Mouse (Mus musculus) neural tube, embryonic 13.5 days (tissue): Measurements from ENCODE around the gene Olfr1371. TPM values are rescaled to one million over a fixed set of nuclear protein-coding genes. Genes with fewer than 3 reads are reported as not detected.

Experiments used
- ATAC-seq: fragments of 200-750 bp; cut with Nextera tagmentation; 2 replicates; pipeline ENCODE4 v1.8.0; 2017; ENCODE audit warnings: low read depth, mild to moderate bottlenecking, moderate TSS enrichment, moderate library complexity
- H3K27ac ChIP-seq: fragments of 300-500 bp; sonication (generic); replicated peaks from 2 replicates; pipeline ENCODE4 v1.5.1; 2015; ENCODE audit warnings: moderate library complexity, mild to moderate bottlenecking, inconsistent platforms
- H3K27me3 ChIP-seq: fragments of 300-500 bp; sonication (generic); 2 replicates; pipeline ENCODE4 v1.6.1; 2015; ENCODE audit warnings: mild to moderate bottlenecking, inconsistent platforms
- H3K36me3 ChIP-seq: fragments of 300-500 bp; sonication (generic); 2 replicates; pipeline ENCODE4 v1.6.1; 2015; ENCODE audit warnings: mild to moderate bottlenecking, inconsistent platforms
- H3K4me1 ChIP-seq: fragments of 300-500 bp; sonication (generic); replicated peaks from 2 replicates; pipeline ENCODE4 v1.6.1; 2015; ENCODE audit warnings: inconsistent platforms
- H3K4me2 ChIP-seq: fragments of 300-500 bp; sonication (generic); 2 replicates; pipeline ENCODE4 v1.6.1; 2015; ENCODE audit warnings: inconsistent platforms, mild to moderate bottlenecking, moderate library complexity
- H3K4me3 ChIP-seq: fragments of 300-500 bp; sonication (generic); 2 replicates; pipeline ENCODE4 v1.5.1; 2015; ENCODE audit warnings: mild to moderate bottlenecking, inconsistent platforms
- H3K9ac ChIP-seq: fragments of 300-500 bp; sonication (generic); 2 replicates; pipeline ENCODE4 v1.6.1; 2015; ENCODE audit warnings: moderate library complexity, mild to moderate bottlenecking, inconsistent platforms
- H3K9me3 ChIP-seq: fragments of 300-500 bp; sonication (generic); 2 replicates; pipeline ENCODE4 v1.6.1; 2016; ENCODE audit warnings: inconsistent platforms
- WGBS: fragments of 180-500 bp; shearing (Covaris S2); methylation state at CpG from one replicate; pipeline ENCODE4 v1.1.7; 2015; 5-methylcytosine and 5-hydroxymethylcytosine counted together
- polyA plus RNA-seq: library from polyadenylated mRNA; unstranded; fragments of >200 nt; fragmentation: Nextera tagmentation; extraction: Ambion mirVana; gene quantifications from 2 replicates; pipeline ENCODE4 v1.2.1, GENCODE M21; 2015

Olfr1371 gene
- polyA plus RNA-seq, 1 experiment from 2014 or later = not detected

DNA sequence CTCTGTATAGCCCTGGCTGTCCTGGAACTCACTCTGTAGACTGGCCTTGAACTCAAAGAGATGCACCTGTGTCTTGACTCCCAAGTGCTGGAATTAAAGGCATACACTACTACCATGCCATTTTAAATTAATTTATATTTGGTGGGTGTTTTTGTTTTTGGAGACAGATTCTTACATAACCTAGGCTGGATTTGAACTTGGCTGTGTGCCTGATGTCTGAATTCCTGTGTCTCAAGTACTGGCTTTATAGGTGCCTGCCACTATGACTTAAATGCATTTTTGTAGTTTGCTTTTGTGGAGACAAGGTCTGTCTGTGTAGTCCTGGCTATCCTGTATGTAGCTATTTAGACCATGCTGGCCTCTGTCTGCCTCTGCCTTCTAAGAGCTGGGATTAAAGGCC, 20.7 kb upstream of the Olfr1371 start:
- no peak overlapping the region for H3K9ac ChIP-seq
- H3K9me3 ChIP-seq = no peaks in the 10 kb centered on the region
- H3K27me3 ChIP-seq = no peaks in the 10 kb centered on the region
- no peak overlapping the region for H3K4me3 ChIP-seq
- peaks cover 32% of the 10 kb centered on the region for H3K4me1 ChIP-seq
- no peak for ATAC-seq
- H3K4me2 ChIP-seq = peak overlapping the region; percentile 90; the same call in 1 of the 2 replicates
- H3K36me3 ChIP-seq = peaks cover 32% of the 10 kb centered on the region
- H3K27ac ChIP-seq = no peak overlapping the region

DNA sequence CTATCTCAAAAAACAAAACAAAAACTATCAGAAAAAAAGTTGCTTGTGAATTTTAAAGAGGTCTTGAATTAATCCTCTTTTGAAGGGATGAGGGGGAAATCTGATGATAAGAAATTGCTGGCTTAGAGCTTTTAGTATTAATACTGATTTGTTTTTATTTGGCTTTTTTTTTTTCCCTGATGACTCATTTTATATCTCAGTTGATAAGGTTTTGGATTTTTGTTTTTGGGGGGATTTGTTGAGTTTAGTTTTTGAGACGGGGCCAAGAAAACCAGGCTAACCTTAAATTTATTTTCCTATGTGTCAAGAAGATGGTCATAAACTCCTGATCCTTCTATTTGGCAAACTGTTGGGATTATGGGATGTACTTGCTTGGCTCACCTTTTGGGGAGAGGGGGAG, 20.1 kb upstream of the Olfr1371 start:
- H3K4me3 ChIP-seq = no peak overlapping the region; the same call in 1 of the 2 replicates
- peak overlapping the region; percentile 90 for H3K4me2 ChIP-seq
- 100% methylated on average over 1 of the region's 1 CpGs for WGBS
- no peak overlapping the region for H3K9ac ChIP-seq
- peaks cover 27% of the 10 kb centered on the region for H3K36me3 ChIP-seq
- H3K9me3 ChIP-seq = no peaks in the 10 kb centered on the region
- no peak overlapping the region for H3K27ac ChIP-seq
- peaks cover 32% of the 10 kb centered on the region for H3K4me1 ChIP-seq
- H3K27me3 ChIP-seq = no peaks in the 10 kb centered on the region
- no peak for ATAC-seq

DNA sequence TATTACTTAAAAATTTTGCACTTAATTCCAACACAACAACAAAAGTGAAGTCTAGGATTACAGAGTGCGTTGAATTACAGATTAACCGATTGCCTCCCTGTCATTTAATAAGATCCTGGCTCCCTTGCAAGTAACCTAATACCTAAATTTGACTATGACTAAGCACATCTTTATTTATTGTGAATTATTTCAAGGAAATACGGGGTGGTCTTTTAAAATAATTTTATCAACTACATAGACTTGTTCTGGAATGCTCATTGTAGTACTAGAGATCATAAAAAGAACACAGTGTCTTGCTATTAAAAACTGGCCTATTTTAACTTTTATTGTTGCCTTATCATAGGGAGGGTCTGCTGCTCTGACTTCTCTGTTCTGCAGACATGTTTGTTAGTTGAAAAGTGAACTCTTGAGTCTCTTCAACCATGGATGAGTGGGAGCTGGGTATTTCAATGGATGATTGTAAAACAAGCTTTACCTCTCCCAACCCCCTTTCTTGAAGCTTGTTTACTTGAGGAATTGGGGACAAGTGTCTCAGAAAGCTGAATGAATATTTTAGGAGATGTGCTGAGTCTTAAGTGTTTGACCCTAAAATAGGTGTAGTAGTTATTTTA, 19.4 kb upstream of the Olfr1371 start:
- H3K36me3 ChIP-seq = peaks cover 21% of the 10 kb centered on the region
- no peaks in the 10 kb centered on the region for H3K9me3 ChIP-seq
- peak overlapping the region; percentile 98 for H3K4me3 ChIP-seq
- H3K4me2 ChIP-seq = peak overlapping the region; percentile 90
- peaks cover 32% of the 10 kb centered on the region for H3K4me1 ChIP-seq
- peak overlapping the region; percentile 98 for H3K9ac ChIP-seq
- no peak for ATAC-seq
- no peak overlapping the region for H3K27ac ChIP-seq
- no peaks in the 10 kb centered on the region for H3K27me3 ChIP-seq
- WGBS = 50% methylated on average over 3 of the region's 3 CpGs

DNA sequence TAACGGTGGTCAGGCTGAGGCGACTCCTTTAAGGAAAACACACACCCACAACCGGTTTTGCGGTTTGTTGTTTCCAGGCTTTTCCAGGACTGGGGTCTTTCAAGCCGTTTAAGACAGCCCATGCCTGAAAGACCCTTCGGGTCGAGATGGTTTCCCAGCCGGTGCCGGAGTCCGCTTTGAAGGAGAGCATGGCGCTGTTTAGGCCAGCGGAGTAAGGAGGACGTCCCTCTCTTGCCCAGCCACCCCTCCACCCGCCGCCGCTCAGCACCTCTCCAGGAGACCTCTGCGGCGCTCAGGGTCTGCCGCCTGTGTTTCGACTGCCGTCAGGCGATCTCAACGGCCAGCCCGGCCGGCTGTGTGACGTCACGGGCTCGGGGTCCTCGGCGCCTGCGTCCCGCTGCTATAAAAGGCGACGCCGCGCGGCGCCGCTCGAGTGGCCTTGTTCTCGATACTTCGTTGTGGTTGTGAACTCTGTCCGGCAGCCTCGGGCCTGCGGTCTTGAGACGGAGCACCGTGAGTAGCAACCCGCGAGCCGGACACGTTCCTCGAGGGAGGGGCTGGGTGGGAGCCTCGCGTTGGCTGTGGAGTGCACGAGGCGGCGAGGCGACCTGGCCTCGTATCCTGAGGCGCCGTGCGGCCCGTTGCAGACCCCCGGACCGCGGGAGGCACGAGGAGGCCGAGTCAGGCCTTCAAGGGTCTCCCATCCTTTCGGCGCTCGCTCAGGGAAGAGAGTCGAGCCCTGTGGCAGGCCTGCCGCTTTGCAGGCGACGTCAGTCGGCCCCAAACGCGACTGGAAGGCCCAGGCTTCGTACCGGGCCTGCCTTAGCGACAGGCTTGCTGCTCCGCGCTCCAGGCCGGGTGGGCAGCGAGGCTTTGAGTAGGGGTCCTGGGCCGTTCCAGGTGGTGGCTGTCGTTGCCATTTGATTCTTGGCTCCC, 18.1 kb upstream of the Olfr1371 start, which contains the start of gene Skp1a:
Skp1a (plus strand) TSS at position 390 of the 936 bp plus-strand sequence.
- no peaks in the 10 kb centered on the region for H3K9me3 ChIP-seq
- H3K36me3 ChIP-seq = peaks cover 9% of the 10 kb centered on the region; the same call in 1 of the 2 replicates
- H3K27ac ChIP-seq = peak within 1 kb of the TSS; percentile 100
- peaks cover 32% of the 10 kb centered on the region for H3K4me1 ChIP-seq
- peak within 1 kb of the TSS; percentile 98 for H3K4me3 ChIP-seq
- H3K27me3 ChIP-seq = no peaks in the 10 kb centered on the region
- ATAC-seq = peak; percentile 94
- under 1% methylated on average over 87 of the region's 87 CpGs for WGBS
- H3K9ac ChIP-seq = peak within 1 kb of the TSS; percentile 98
- H3K4me2 ChIP-seq = peak within 1 kb of the TSS; percentile 90

DNA sequence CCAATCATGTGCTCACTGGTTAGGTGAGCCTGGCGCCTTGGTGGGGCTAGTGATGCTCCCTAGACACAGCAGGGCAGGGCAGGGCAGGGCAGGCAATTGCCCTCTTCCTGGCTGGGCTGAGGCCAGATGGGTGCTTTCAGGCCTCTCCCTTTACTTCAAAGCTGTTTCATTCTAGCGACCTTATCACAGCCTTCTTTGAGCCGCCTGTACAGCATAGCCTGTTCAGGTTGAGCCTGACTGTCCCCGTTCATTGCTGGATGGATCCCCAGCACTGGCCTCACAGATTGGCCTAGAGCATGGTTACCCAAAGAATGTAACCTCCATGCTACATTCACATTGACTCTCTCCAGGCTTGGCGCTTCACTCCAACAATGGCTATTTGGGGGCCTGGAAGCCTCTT, 16.9 kb upstream of the Olfr1371 start:
- no peaks in the 10 kb centered on the region for H3K27me3 ChIP-seq
- H3K27ac ChIP-seq = peak overlapping the region; percentile 100
- H3K4me3 ChIP-seq = peak overlapping the region; percentile 98
- 64% methylated on average over 5 of the region's 5 CpGs for WGBS
- H3K4me2 ChIP-seq = peak overlapping the region; percentile 90
- H3K9me3 ChIP-seq = no peaks in the 10 kb centered on the region
- H3K36me3 ChIP-seq = peaks cover 1% of the 10 kb centered on the region; the same call in 1 of the 2 replicates
- peaks cover 32% of the 10 kb centered on the region for H3K4me1 ChIP-seq
- H3K9ac ChIP-seq = peak overlapping the region; percentile 98
- ATAC-seq = no peak

DNA sequence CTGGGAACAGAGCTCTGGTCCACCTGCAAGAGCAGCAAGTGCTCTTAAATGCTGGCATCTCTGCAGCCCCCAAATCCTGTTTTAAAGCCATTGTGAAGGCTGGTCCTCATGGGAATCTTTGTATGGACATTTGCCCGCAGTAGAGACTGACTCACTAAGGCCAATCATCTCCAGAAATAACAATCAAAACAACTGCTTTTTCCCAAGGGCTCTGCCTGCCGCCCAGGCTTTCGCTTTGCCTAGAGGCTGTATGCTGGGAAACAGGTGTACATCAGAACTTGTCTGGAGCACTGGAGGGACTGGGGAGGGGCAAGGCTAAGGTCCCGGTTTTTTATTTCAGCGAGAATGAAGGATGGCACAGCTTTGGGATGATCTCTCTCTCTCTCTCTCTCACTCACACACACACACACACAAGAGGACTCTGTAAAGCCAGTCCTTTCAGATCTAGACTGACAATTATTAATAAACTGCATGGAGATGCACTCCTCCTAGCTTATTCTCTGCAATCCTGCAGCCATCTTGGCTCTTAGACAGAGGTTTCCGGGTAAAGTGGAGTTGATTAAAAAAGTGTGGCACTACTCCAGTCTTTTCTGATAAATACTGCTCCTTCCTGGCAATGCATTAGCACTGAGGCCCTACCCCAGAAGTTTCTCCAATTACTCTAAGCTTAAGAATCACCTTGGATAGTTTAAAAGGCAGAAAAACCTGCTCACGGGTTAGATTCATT, 15.1 kb upstream of the Olfr1371 start:
- Histone ChIP-seq H3K4me3 (no peak overlapping the region), H3K27ac (no peak overlapping the region), H3K36me3 (no peaks in the 10 kb centered on the region), H3K4me2 (no peak overlapping the region), H3K9ac (no peak overlapping the region), H3K4me1 (peaks cover 21% of the 10 kb centered on the region), H3K9me3 (no peaks in the 10 kb centered on the region), H3K27me3 (0 out of 2 replicates have a peak, but pooled peaks cover 12% of the 10 kb centered on the region)
- no peak for ATAC-seq
- 88% methylated on average over 7 of the region's 7 CpGs for WGBS

DNA sequence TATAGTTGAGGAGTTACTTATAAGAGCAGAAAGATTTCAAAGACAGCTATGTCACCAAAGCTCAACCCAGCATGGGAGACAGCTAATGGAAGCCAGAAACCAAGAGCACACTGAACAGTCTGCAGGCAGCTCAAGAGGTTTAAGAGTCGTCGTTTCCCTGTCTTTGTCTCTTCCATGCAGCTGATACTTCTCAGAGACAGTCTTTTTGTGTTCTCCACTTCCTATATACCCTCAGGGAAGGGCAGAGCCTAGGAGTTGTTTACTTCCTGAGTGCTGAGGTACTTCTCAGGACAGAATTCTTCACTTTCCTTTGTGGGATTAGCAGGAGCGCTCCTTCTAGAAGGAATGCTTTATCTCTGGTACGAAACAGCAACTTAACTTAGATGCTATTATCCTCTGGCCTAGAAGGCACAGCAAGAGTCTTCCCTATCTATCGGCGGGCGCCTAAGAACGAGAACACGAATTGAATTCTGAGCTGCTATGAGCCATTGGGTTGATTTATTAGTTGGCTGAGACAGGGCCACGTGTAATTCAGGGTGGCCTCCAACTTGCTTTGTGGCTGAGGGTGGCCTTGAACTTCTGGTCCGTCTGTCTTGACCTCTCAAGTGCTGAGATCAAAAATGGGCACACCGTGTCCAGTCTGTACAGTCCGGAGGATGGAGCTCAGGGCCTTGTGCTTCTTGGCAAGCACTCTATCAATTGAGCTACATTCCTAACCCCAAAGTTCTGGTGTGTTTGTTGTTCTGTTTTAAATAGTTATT, 13.9 kb upstream of the Olfr1371 start:
- Histone ChIP-seq H3K36me3 (no peaks in the 10 kb centered on the region), H3K27ac (no peak overlapping the region), H3K9ac (no peak overlapping the region), H3K9me3 (no peaks in the 10 kb centered on the region), H3K27me3 (0 out of 2 replicates have a peak, but pooled peaks cover 16% of the 10 kb centered on the region), H3K4me3 (no peak overlapping the region), H3K4me2 (no peak overlapping the region), H3K4me1 (peaks cover 10% of the 10 kb centered on the region)
- 77% methylated on average over 13 of the region's 13 CpGs for WGBS
- ATAC-seq = no peak

DNA sequence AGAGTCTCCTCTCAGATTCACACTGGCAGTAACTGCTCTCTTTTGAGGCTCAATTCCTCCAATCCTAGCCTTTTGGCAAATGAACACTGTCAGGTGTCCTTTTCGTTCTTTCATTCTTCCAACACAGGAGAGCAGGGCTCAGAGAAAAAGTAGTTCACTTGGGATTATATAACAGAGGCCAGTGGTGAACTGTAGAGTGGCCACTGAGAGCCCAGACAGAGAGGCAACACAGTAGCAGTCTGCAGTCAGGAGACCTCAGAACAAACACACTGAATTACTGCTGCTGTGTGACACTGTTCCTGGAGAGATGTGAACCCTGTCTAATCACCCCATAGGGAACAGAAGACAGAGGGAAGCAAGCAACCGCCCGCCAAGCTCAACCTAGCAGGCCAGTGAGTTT, 13.3 kb upstream of the Olfr1371 start:
- WGBS = 65% methylated on average over 3 of the region's 3 CpGs
- Histone ChIP-seq H3K9me3 (no peaks in the 10 kb centered on the region), H3K4me2 (no peak overlapping the region), H3K27me3 (0 out of 2 replicates have a peak, but pooled peaks cover 16% of the 10 kb centered on the region), H3K4me3 (no peak overlapping the region), H3K36me3 (no peaks in the 10 kb centered on the region), H3K27ac (no peak overlapping the region), H3K4me1 (peaks cover 8% of the 10 kb centered on the region), H3K9ac (no peak overlapping the region)
- no peak for ATAC-seq

DNA sequence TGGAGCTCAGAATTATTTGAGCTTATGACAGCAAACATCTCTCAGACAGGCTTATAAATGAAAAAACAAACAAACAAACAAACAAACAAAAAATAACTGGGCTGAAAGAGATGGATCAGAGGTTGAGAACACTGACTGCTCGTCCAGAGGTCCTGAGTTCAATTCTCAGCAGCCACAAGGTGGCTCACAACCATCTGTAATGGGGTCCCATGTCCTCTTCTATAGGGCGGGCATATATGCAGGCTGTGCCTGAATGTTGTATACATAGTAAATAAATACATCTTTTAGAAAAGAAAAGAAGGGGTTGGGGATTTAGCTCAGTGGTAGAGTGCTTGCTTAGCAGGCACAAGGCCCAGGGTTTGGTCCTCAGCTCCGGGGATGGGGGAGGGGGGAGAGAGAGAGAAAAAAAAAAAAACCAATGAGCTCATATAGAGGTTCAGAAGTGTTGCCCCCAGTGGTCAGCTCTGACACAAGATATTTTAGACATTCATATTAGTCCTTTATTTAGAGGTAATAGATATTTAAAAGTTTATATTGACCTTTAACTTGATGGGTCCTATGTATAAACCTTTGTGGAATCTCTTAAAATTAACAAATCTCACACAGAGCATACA, 12.3 kb upstream of the Olfr1371 start:
- Histone ChIP-seq H3K36me3 (no peaks in the 10 kb centered on the region), H3K27ac (no peak overlapping the region), H3K27me3 (0 out of 2 replicates have a peak, but pooled peaks cover 16% of the 10 kb centered on the region), H3K4me2 (no peak overlapping the region), H3K9me3 (no peaks in the 10 kb centered on the region), H3K4me1 (peaks cover 7% of the 10 kb centered on the region), H3K9ac (no peak overlapping the region), H3K4me3 (no peak overlapping the region)
- no peak for ATAC-seq
- 56% methylated on average over 3 of the region's 3 CpGs for WGBS

DNA sequence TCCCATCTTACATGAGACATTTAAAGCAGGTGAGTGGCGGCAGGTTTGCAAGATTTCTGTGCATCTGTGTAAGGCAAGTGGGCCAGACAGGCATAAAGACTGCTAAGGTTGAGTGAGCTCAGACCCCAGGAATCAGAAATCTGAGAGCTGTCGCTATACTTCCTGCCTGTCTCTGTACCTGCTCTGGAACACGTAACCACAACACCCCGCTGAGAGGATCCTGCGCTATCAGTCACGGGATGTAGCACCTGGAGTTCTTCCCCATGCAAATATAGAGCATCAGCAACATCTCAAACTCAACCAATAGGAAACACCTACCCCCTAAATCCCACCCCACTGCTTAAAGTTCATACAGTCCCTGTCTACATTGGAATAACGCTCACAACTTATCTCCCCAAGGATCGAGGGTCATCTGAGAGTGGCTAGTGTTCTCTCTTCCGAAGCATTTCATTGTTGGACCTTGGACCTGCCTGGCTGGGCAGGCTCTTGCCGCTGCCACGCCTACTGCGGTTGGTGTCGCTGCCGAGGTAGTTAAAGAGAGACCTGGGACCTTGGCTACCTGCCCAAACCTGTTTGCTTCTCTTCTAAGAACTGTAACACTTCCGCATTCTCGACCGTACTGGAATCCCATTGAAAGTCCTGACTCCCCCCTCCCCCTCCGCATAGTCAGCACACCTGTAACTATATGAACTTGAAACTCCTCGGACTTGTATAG, 10.3 kb upstream of the Olfr1371 start:
- Histone ChIP-seq H3K4me2 (no peak overlapping the region), H3K4me1 (0 out of 2 replicates have a peak, but pooled peaks cover 2% of the 10 kb centered on the region), H3K36me3 (no peaks in the 10 kb centered on the region), H3K9ac (no peak overlapping the region), H3K27ac (no peak overlapping the region), H3K9me3 (no peaks in the 10 kb centered on the region), H3K4me3 (no peak overlapping the region), H3K27me3 (0 out of 2 replicates have a peak, but pooled peaks cover 16% of the 10 kb centered on the region)
- no peak for ATAC-seq
- WGBS = 16% methylated on average over 19 of the region's 19 CpGs
